Mouse (Mus musculus): ENCODE data around the gene Xlr4b. TPM values are rescaled to one million over a fixed set of nuclear protein-coding genes. Genes with fewer than 3 reads are reported as not detected.
"Not testable (repeated sequence)": the region's sequence is repeated elsewhere in the genome, so short reads cannot be mapped to it uniquely, and the experiment has no call there.

The Xlr4b gene
- total and polyA plus RNA-seq, 2 experiments from 2014 or later = 1.2 TPM; not detected in 1

DNA sequence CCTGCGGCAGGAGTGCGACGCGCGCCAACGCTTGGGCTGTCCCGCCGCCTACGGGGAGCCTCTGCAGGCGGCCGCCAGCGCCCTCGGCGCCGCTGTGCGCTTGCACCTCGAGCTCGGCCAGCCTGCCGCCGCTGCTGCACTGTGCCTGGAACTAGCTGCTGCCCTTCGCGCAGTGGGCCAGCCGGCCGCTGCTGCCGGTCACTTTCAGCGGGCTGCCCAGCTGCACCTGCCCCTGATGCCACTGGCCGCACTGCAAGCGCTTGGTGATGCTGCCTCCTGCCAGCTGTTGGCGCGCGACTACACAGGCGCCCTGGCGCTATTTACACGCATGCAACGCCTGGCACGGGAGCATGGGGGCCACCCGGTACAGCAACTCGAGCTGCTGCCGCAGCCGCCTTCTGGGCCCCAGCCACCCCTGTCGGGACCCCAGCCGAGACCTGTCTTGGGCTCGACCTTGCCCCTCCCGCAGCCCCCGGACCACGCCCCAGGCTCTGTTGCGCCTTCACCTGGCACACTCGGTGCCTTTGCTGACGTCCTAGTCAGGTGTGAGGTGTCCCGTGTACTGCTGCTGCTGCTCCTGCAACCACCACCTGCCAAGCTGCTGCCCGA is 14.6 kb downstream of the Xlr4b start:
- H3K27ac ChIP-seq (ENCODE audit: low read depth, low read length) = peak overlapping the region; percentile 89
- peak; percentile 65 for DNase-seq (ENCODE audit: low spot score)
- WGBS = 20% methylated on average over 44 of the region's 51 CpGs
- no peaks in the 10 kb centered on the region for H3K36me3 ChIP-seq (ENCODE audit: insufficient read depth, low read length)
- H3K4me1 ChIP-seq (ENCODE audit: insufficient read depth, low read length) = no peaks in the 10 kb centered on the region
- peak; percentile 74 for ATAC-seq (ENCODE audit: low FRiP score)
- peak overlapping the region; percentile 54 for H3K4me2 ChIP-seq (ENCODE audit: low read depth, low read length, poor library complexity, severe bottlenecking)
- no peaks in the 10 kb centered on the region for H3K27me3 ChIP-seq (ENCODE audit: insufficient read depth, low read length)
- no peaks in the 10 kb centered on the region for H3K9me3 ChIP-seq (ENCODE audit: low read length)
- peak overlapping the region; percentile 61 for H3K4me3 ChIP-seq (ENCODE audit: low read depth, low read length)
- peak overlapping the region; percentile 69 for H3K9ac ChIP-seq (replicated peaks; ENCODE audit: low read length, poor library complexity, severe bottlenecking)
- peak; percentile 40 for TF ChIP-seq CTCF (IDR thresholded peaks at IDR 0.05)

DNA sequence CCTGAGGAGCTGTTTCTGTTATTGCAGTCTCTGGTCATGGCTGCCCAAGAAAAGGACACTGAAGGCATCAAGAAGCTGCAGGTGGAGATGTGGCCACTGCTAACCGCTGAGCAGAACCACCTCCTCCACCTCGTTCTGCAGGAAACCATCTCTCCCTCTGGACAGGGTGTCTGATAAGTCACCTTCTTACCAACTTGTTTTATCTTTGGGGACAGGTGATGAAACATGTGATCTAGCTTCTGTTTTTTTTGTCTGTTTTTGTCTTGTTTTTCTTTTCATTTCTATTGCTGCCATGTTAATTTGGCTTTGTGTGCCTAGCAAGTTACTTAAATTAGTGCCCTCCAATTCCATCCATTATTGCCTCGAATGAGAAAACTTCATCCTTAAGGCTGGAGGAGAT is 15.2 kb downstream of the Xlr4b start:
- no peak for ATAC-seq (ENCODE audit: low FRiP score)
- Histone ChIP-seq H3K27ac (ENCODE audit: low read depth, low read length) (peak overlapping the region; percentile 89), H3K4me3 (ENCODE audit: low read depth, low read length) (peak overlapping the region; percentile 61), H3K9me3 (ENCODE audit: low read length) (no peaks in the 10 kb centered on the region), H3K4me2 (ENCODE audit: low read depth, low read length, poor library complexity, severe bottlenecking) (peak overlapping the region; percentile 54), H3K36me3 (ENCODE audit: insufficient read depth, low read length) (no peaks in the 10 kb centered on the region), H3K4me1 (ENCODE audit: insufficient read depth, low read length) (no peaks in the 10 kb centered on the region), H3K27me3 (ENCODE audit: insufficient read depth, low read length) (no peaks in the 10 kb centered on the region), H3K9ac (replicated peaks; ENCODE audit: low read length, poor library complexity, severe bottlenecking) (peak overlapping the region; percentile 69)
- DNase-seq (ENCODE audit: low spot score) = no peak
- no peak for TF ChIP-seq CTCF (IDR thresholded peaks at IDR 0.05)
- 24% methylated on average over 3 of the region's 3 CpGs for WGBS

DNA sequence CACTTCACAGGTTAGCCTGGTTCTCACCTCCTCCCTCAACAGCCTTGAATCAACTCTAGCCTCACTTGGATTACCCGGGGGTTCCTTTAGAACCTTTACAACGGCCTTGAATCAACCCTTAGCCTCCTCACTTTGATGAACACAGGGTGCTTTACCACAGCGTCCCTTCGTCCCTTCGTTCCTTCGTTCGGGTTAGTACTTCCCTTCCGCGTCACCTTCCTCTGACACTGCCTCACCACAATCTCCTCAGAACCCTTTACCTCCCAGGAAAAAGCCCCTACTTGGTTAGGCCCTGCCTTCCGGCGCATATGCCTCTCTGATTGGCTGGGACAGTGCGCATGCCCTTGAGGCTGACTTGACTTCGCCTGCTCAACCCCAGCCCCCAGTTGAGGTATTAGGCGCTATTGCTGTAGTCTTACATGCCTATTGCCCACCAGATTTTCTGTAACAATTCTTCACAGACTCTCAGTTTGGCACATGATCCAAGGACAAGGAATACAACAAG is 28.7 kb downstream of the Xlr4b start, which contains the start of gene Xlr4c:
Xlr4c (minus strand) TSS at position 310 of the 505 bp plus-strand sequence.
- ATAC-seq (ENCODE audit: low FRiP score); H3K9me3 ChIP-seq (ENCODE audit: low read length); H3K4me2 ChIP-seq (ENCODE audit: low read depth, low read length, poor library complexity, severe bottlenecking); H3K4me1 ChIP-seq (ENCODE audit: insufficient read depth, low read length); H3K27ac ChIP-seq (ENCODE audit: low read depth, low read length); DNase-seq (ENCODE audit: low spot score); H3K27me3 ChIP-seq (ENCODE audit: insufficient read depth, low read length); H3K36me3 ChIP-seq (ENCODE audit: insufficient read depth, low read length); H3K4me3 ChIP-seq (ENCODE audit: low read depth, low read length); H3K9ac ChIP-seq (replicated peaks; ENCODE audit: low read length, poor library complexity, severe bottlenecking): not testable (repeated sequence)
- WGBS = 91% methylated on average over 12 of the region's 14 CpGs

DNA sequence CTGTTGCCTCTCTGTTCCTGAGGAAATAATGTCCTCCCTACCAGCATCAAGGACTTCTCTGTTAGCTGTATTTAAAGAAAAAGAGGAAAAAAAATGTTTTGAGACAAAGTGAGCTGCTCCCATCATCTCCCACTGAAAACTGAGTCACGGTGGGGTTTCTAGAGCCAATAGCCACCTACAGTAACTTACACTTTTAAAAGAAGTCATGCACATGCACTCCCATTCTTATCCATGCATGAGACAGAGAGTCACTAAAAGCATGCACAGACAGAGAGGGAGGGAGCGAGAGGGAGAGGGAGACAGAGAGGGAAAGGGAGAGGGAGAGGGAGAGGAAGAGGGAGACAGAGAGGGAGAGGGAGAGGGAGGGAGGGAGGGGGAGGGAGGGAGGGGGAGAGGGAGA is 48.3 kb downstream of the Xlr4b start:
- not testable (repeated sequence) for H3K4me2 ChIP-seq (ENCODE audit: low read depth, low read length, poor library complexity, severe bottlenecking); H3K4me3 ChIP-seq (ENCODE audit: low read depth, low read length); H3K9me3 ChIP-seq (ENCODE audit: low read length); H3K27ac ChIP-seq (ENCODE audit: low read depth, low read length); H3K36me3 ChIP-seq (ENCODE audit: insufficient read depth, low read length); H3K4me1 ChIP-seq (ENCODE audit: insufficient read depth, low read length); H3K27me3 ChIP-seq (ENCODE audit: insufficient read depth, low read length); H3K9ac ChIP-seq (replicated peaks; ENCODE audit: low read length, poor library complexity, severe bottlenecking); DNase-seq (ENCODE audit: low spot score); ATAC-seq (ENCODE audit: low FRiP score)
- 75% methylated on average over 1 of the region's 2 CpGs for WGBS

DNA sequence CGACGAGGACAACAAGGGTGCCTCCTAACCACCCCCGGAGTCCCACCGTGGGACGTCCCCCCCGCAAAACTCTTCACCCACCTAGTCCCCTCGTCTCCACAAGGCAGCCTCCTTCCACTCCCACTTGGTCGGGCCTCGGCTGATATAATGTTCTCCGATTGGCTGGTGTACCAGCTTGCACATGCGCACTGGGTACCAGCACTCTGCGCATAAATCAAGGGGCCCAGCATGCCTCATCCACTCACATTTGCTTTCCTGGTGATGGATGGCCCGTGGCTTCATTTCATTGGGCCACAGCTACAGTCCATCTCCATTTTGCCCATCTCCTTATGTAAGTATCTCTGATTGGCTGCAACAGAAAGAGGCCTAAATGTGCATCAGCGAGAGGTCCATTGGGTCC is 51.1 kb downstream of the Xlr4b start, which contains the start of gene Xlr3c:
Xlr3c (minus strand) TSS at position 121 of the 400 bp plus-strand sequence.
- not testable (repeated sequence) for H3K4me1 ChIP-seq (ENCODE audit: insufficient read depth, low read length); H3K9ac ChIP-seq (replicated peaks; ENCODE audit: low read length, poor library complexity, severe bottlenecking); H3K27me3 ChIP-seq (ENCODE audit: insufficient read depth, low read length); H3K4me3 ChIP-seq (ENCODE audit: low read depth, low read length); ATAC-seq (ENCODE audit: low FRiP score); H3K27ac ChIP-seq (ENCODE audit: low read depth, low read length); H3K36me3 ChIP-seq (ENCODE audit: insufficient read depth, low read length); DNase-seq (ENCODE audit: low spot score); H3K4me2 ChIP-seq (ENCODE audit: low read depth, low read length, poor library complexity, severe bottlenecking); H3K9me3 ChIP-seq (ENCODE audit: low read length)
- WGBS = 91% methylated on average over 14 of the region's 14 CpGs

Other genes starting within 250 kb of the Xlr4b start
- gene Zfp185, start 227.0 kb upstream of the Xlr4b start, total RNA-seq (2014; rRNA removed) = 0.33 and 1.7 TPM in 2 replicates
- 0.84 and 0.96 TPM in 2 replicates for gene Zfp185, start 227.0 kb upstream of the Xlr4b start, polyA plus RNA-seq (2015; fragmentation: Nextera tagmentation; extraction: Ambion mirVana)
- gene Pnma5, start 177.2 kb upstream of the Xlr4b start, total RNA-seq (2014; rRNA removed) = 0.27 and 0.57 TPM in 2 replicates
- gene Pnma5, start 177.2 kb upstream of the Xlr4b start, polyA plus RNA-seq (2015; fragmentation: Nextera tagmentation; extraction: Ambion mirVana) = 0.31 and 0.37 TPM in 2 replicates
- gene Pnma3, start 149.5 kb upstream of the Xlr4b start, total RNA-seq (2014; rRNA removed) = 17.1 and 18.4 TPM in 2 replicates
- gene Pnma3, start 149.5 kb upstream of the Xlr4b start, polyA plus RNA-seq (2015; fragmentation: Nextera tagmentation; extraction: Ambion mirVana) = 5.7 and 7.5 TPM in 2 replicates
- gene Xlr4a, start 131.9 kb upstream of the Xlr4b start, total RNA-seq (2014; rRNA removed) = not detected in 2 replicates
- 1.1 TPM in 1 of 2 replicates, not detected in the other for gene Xlr4a, start 131.9 kb upstream of the Xlr4b start, polyA plus RNA-seq (2015; fragmentation: Nextera tagmentation; extraction: Ambion mirVana)
- gene Xlr3a, start 117.2 kb upstream of the Xlr4b start, total RNA-seq (2014; rRNA removed) = 0.60 and 5.7 TPM in 2 replicates
- 3.4 and 4.7 TPM in 2 replicates for gene Xlr3a, start 117.2 kb upstream of the Xlr4b start, polyA plus RNA-seq (2015; fragmentation: Nextera tagmentation; extraction: Ambion mirVana)
- 0.66 and 2.8 TPM in 2 replicates for gene Gm14685, start 97.3 kb upstream of the Xlr4b start, total RNA-seq (2014; rRNA removed)
- gene Gm14685, start 97.3 kb upstream of the Xlr4b start, polyA plus RNA-seq (2015; fragmentation: Nextera tagmentation; extraction: Ambion mirVana) = 1.4 and 1.5 TPM in 2 replicates
- not detected in 2 replicates for gene Xlr5b, start 65.5 kb upstream of the Xlr4b start, total RNA-seq (2014; rRNA removed)
- gene Xlr5b, start 65.5 kb upstream of the Xlr4b start, polyA plus RNA-seq (2015; fragmentation: Nextera tagmentation; extraction: Ambion mirVana) = not detected in 2 replicates
- gene DXBay18, start 64.9 kb upstream of the Xlr4b start, total RNA-seq (2014; rRNA removed) = 1.1 and 2.8 TPM in 2 replicates
- 1.3 and 1.4 TPM in 2 replicates for gene DXBay18, start 64.9 kb upstream of the Xlr4b start, polyA plus RNA-seq (2015; fragmentation: Nextera tagmentation; extraction: Ambion mirVana)
- gene Spin2d, start 37.3 kb upstream of the Xlr4b start, total RNA-seq (2014; rRNA removed) = not detected in 2 replicates
- not detected in 2 replicates for gene Spin2d, start 37.3 kb upstream of the Xlr4b start, polyA plus RNA-seq (2015; fragmentation: Nextera tagmentation; extraction: Ambion mirVana)
- 2.8 and 7.2 TPM in 2 replicates for gene Xlr3b, start 22.1 kb upstream of the Xlr4b start, total RNA-seq (2014; rRNA removed)
- gene Xlr3b, start 22.1 kb upstream of the Xlr4b start, polyA plus RNA-seq (2015; fragmentation: Nextera tagmentation; extraction: Ambion mirVana) = 6.8 and 13.9 TPM in 2 replicates
- 26.5 and 32.2 TPM in 2 replicates for gene F8a, start 14.0 kb downstream of the Xlr4b start, total RNA-seq (2014; rRNA removed)
- 33.7 and 36.3 TPM in 2 replicates for gene F8a, start 14.0 kb downstream of the Xlr4b start, polyA plus RNA-seq (2015; fragmentation: Nextera tagmentation; extraction: Ambion mirVana)
- gene Xlr4c, start 28.8 kb downstream of the Xlr4b start, total RNA-seq (2014; rRNA removed) = not detected in 2 replicates
- gene Xlr4c, start 28.8 kb downstream of the Xlr4b start, polyA plus RNA-seq (2015; fragmentation: Nextera tagmentation; extraction: Ambion mirVana) = 0.26 and 0.67 TPM in 2 replicates
- gene Xlr3c, start 51.1 kb downstream of the Xlr4b start, total RNA-seq (2014; rRNA removed) = not detected in 2 replicates
- gene Xlr3c, start 51.1 kb downstream of the Xlr4b start, polyA plus RNA-seq (2015; fragmentation: Nextera tagmentation; extraction: Ambion mirVana) = 0.12 and 0.15 TPM in 2 replicates
- gene Xlr5a, start 78.6 kb downstream of the Xlr4b start, total RNA-seq (2014; rRNA removed) = not detected in 2 replicates
- gene Xlr5a, start 78.6 kb downstream of the Xlr4b start, polyA plus RNA-seq (2015; fragmentation: Nextera tagmentation; extraction: Ambion mirVana) = not detected in 2 replicates
- gene Xlr5c, start 78.6 kb downstream of the Xlr4b start, total RNA-seq (2014; rRNA removed) = not detected in 2 replicates
- gene Xlr5c, start 78.6 kb downstream of the Xlr4b start, polyA plus RNA-seq (2015; fragmentation: Nextera tagmentation; extraction: Ambion mirVana) = not detected in 2 replicates
- not detected in 2 replicates for gene Gm45015, start 122.5 kb downstream of the Xlr4b start, total RNA-seq (2014; rRNA removed)
- gene Gm45015, start 122.5 kb downstream of the Xlr4b start, polyA plus RNA-seq (2015; fragmentation: Nextera tagmentation; extraction: Ambion mirVana) = not detected in 2 replicates
- 28.2 and 29.9 TPM in 2 replicates for gene Zfp275, start 128.3 kb downstream of the Xlr4b start, total RNA-seq (2014; rRNA removed)
- gene Zfp275, start 128.3 kb downstream of the Xlr4b start, polyA plus RNA-seq (2015; fragmentation: Nextera tagmentation; extraction: Ambion mirVana) = 5.2 and 5.7 TPM in 2 replicates
- not detected in 2 replicates for gene Gm18336, start 184.4 kb downstream of the Xlr4b start, total RNA-seq (2014; rRNA removed)
- 0.07 and 0.09 TPM in 2 replicates for gene Gm18336, start 184.4 kb downstream of the Xlr4b start, polyA plus RNA-seq (2015; fragmentation: Nextera tagmentation; extraction: Ambion mirVana)
- gene Zfp92, start 196.8 kb downstream of the Xlr4b start, total RNA-seq (2014; rRNA removed) = 5.3 and 5.5 TPM in 2 replicates
- 1.5 and 2.1 TPM in 2 replicates for gene Zfp92, start 196.8 kb downstream of the Xlr4b start, polyA plus RNA-seq (2015; fragmentation: Nextera tagmentation; extraction: Ambion mirVana)
- gene Trex2, start 221.0 kb downstream of the Xlr4b start, total RNA-seq (2014; rRNA removed) = 1.3 TPM in 1 of 2 replicates, not detected in the other
- gene Trex2, start 221.0 kb downstream of the Xlr4b start, polyA plus RNA-seq (2015; fragmentation: Nextera tagmentation; extraction: Ambion mirVana) = not detected in 2 replicates
- 30.7 and 34.7 TPM in 2 replicates for gene Haus7, start 244.7 kb downstream of the Xlr4b start, total RNA-seq (2014; rRNA removed)
- gene Haus7, start 244.7 kb downstream of the Xlr4b start, polyA plus RNA-seq (2015; fragmentation: Nextera tagmentation; extraction: Ambion mirVana) = 61.7 and 63.6 TPM in 2 replicates